Mouse (Mus musculus) stomach, embryonic 15.5 days (tissue): ENCODE measurements around the gene Enpp3. TPM values are rescaled to one million over a fixed set of nuclear protein-coding genes. Genes with fewer than 3 reads are reported as not detected.

Experiments
- ATAC-seq: fragments of 200-750 bp; cut with Nextera tagmentation; 2 replicates; pipeline ENCODE4 v1.8.0; 2017; ENCODE audit warnings: low read depth, moderate number of reproducible peaks, moderate TSS enrichment; ENCODE audit not compliant: insufficient read depth, low FRiP score
- H3K27ac ChIP-seq: fragments of 300-500 bp; sonication (generic); 2 replicates; pipeline ENCODE4 v1.5.1; 2015; ENCODE audit warnings: mild to moderate bottlenecking, inconsistent platforms
- H3K27me3 ChIP-seq: fragments of 300-500 bp; sonication (generic); replicated peaks from 2 replicates; pipeline ENCODE4 v1.6.1; 2015; ENCODE audit warnings: inconsistent platforms
- H3K36me3 ChIP-seq: fragments of 300-500 bp; sonication (generic); 2 replicates; pipeline ENCODE4 v1.6.1; 2015; ENCODE audit warnings: inconsistent platforms
- H3K4me1 ChIP-seq: fragments of 300-500 bp; sonication (generic); 2 replicates; pipeline ENCODE4 v1.6.1; 2015; ENCODE audit warnings: inconsistent platforms
- H3K4me2 ChIP-seq: fragments of 300-500 bp; sonication (generic); 2 replicates; pipeline ENCODE4 v1.6.1; 2015; ENCODE audit warnings: mild to moderate bottlenecking, inconsistent platforms
- H3K4me3 ChIP-seq: fragments of 300-500 bp; sonication (generic); replicated peaks from 2 replicates; pipeline ENCODE4 v1.5.1; 2015; ENCODE audit warnings: inconsistent platforms
- H3K9ac ChIP-seq: fragments of 300-500 bp; sonication (generic); 2 replicates; pipeline ENCODE4 v1.6.1; 2015; ENCODE audit warnings: inconsistent platforms
- H3K9me3 ChIP-seq: fragments of 300-500 bp; sonication (generic); 2 replicates; pipeline ENCODE4 v1.6.1; 2016; ENCODE audit warnings: inconsistent platforms
- WGBS: fragments of 180-500 bp; shearing (Covaris S2); methylation state at CpG from one replicate; pipeline ENCODE4 v1.1.7; 2015; 5-methylcytosine and 5-hydroxymethylcytosine counted together
- polyA plus RNA-seq: library from polyadenylated mRNA; unstranded; fragments of >200 nt; fragmentation: Nextera tagmentation; extraction: Ambion mirVana; gene quantifications from 2 replicates; pipeline ENCODE4 v1.2.1, GENCODE M21; 2015

Enpp3 gene
- polyA plus RNA-seq, 1 experiment from 2014 or later: 6.9 TPM

- no peak overlapping the region for H3K4me3 ChIP-seq
- 72% methylated on average over 9 of the region's 9 CpGs for WGBS
- no peak overlapping the region for H3K27ac ChIP-seq
- no peak for ATAC-seq
- no peak overlapping the region for H3K4me2 ChIP-seq
- no peak overlapping the region for H3K9ac ChIP-seq
- H3K27me3 ChIP-seq: no peaks in the 10 kb centered on the region
- 0 out of 2 replicates have a peak, but pooled peaks cover 3% of the 10 kb centered on the region for H3K4me1 ChIP-seq
- H3K9me3 ChIP-seq: no peaks in the 10 kb centered on the region
- H3K36me3 ChIP-seq: no peaks in the 10 kb centered on the region
These were observed 87.6 kb downstream of the Enpp3 start for GRCm38 (mm10) chr10:24754874-24755540.

- Histone ChIP-seq H3K27me3 (no peaks in the 10 kb centered on the region), H3K4me2 (peak overlapping the region; percentile 43), H3K36me3 (no peaks in the 10 kb centered on the region), H3K4me1 (0 out of 2 replicates have a peak, but pooled peaks cover 3% of the 10 kb centered on the region), H3K9me3 (no peaks in the 10 kb centered on the region), H3K27ac (peak overlapping the region; percentile 72), H3K9ac (no peak overlapping the region), H3K4me3 (peak overlapping the region; percentile 34)
- ATAC-seq: peak; percentile 66
- WGBS: 40% methylated on average over 11 of the region's 11 CpGs
These were observed 88.3 kb downstream of the Enpp3 start for GRCm38 (mm10) chr10:24754251-24754835.

DNA sequence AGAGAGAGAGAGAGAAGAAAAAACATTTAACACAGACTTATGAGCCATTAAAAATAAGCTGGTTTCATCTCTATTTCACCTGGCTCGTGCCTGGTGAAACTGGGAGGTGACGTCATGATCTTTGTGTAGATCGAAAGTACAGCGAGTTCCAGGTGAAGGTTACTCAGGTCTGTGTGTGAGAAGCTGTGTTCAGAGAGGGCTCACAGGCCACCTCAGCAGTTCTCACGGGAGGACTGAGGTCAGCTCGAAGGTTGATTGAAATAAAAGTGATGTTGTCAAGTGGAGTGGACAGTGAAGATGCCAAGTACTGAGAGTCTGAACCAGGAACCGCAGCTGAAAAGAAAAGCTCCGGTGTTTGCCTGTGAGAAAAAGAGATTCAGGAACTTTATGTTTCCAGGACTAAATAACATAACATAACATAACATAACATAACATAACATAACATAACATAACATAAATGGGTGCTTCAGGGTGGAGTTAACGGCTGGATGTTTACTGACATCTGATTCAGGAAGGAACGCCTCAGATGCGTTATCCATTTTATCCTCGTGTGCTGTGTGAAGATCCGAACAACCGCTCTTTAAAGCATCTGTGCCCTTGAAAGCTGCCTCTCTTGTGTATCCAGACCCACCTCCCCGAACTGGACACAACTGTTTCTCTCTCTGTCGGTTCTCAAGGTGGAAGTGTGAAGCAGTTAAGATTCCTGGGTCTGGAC is 88.9 kb downstream of the Enpp3 start:
- 54% methylated on average over 16 of the region's 16 CpGs for WGBS
- Histone ChIP-seq H3K27me3 (no peaks in the 10 kb centered on the region), H3K9ac (no peak overlapping the region), H3K4me2 (peak overlapping the region; percentile 43), H3K4me1 (0 out of 2 replicates have a peak, but pooled peaks cover 3% of the 10 kb centered on the region), H3K36me3 (no peaks in the 10 kb centered on the region), H3K9me3 (no peaks in the 10 kb centered on the region), H3K27ac (peak overlapping the region; percentile 72), H3K4me3 (peak overlapping the region; percentile 34)
- 0 out of 2 replicates have a peak, but pooled peaks have one; percentile 22 for ATAC-seq

- ATAC-seq: no peak
- Histone ChIP-seq H3K9me3 (no peaks in the 10 kb centered on the region), H3K36me3 (no peaks in the 10 kb centered on the region), H3K27ac (no peak overlapping the region), H3K4me3 (no peak overlapping the region), H3K4me1 (no peaks in the 10 kb centered on the region), H3K9ac (no peak overlapping the region), H3K27me3 (no peaks in the 10 kb centered on the region), H3K4me2 (no peak overlapping the region)
- WGBS: 67% methylated on average over 13 of the region's 13 CpGs
These were observed 99.6 kb downstream of the Enpp3 start for GRCm38 (mm10) chr10:24742950-24743487.

DNA sequence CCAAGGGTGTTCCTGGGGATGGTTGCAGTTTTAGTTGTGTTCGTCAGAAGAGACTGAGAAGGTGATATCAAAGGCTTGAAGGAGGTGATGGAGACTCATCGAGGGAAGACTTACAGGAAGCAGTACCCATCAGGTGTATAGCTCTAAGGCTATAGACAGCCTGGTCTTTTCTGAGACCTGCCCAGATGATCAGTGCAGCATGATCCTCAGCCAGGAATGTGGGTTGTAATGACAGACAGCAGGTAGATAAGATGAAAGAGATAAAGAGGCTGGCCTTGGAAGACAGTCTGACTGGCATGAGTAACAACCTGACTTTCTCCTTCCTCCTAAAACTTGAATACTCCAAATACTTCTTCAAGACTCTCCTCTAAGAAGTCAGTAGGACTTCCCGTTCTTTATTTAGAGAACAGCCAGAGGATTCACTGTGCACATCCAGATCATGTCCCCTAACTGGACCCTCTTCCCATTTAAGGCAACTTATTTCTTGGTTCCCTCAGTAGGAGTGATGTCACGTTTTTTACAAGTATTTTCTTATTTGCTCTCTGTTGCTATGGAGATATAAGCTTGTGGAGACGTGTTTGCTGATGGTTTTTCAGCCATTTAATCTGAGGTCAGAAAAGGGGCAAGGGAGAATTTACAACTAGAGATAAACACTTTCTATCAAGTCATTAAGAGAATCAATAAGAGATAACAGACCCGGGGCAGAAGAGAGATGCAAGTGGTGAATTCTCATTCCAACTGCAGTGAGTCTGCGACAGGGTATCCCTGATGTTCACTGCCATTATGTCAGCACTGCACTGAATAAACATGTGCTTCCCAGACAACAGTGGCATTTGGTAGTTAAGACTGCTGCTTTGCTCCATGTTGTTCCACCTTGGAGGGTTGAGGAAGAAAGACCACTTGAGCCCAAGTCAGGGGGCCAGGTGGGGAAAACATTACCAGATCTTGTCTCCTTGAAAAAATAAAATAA is 101.1 kb downstream of the Enpp3 start:
- Histone ChIP-seq H3K36me3 (no peaks in the 10 kb centered on the region), H3K4me3 (no peak overlapping the region), H3K4me1 (no peaks in the 10 kb centered on the region), H3K4me2 (no peak overlapping the region), H3K27me3 (no peaks in the 10 kb centered on the region), H3K27ac (no peak overlapping the region), H3K9me3 (no peaks in the 10 kb centered on the region), H3K9ac (no peak overlapping the region)
- 37% methylated on average over 7 of the region's 7 CpGs for WGBS
- ATAC-seq: no peak

- H3K36me3 ChIP-seq: no peaks in the 10 kb centered on the region
- no peak overlapping the region for H3K4me3 ChIP-seq
- no peak overlapping the region for H3K4me2 ChIP-seq
- H3K4me1 ChIP-seq: no peaks in the 10 kb centered on the region
- no peak overlapping the region for H3K9ac ChIP-seq
- H3K27me3 ChIP-seq: no peaks in the 10 kb centered on the region
- no peak overlapping the region for H3K27ac ChIP-seq
- ATAC-seq: no peak
- H3K9me3 ChIP-seq: no peaks in the 10 kb centered on the region
- 78% methylated on average over 2 of the region's 2 CpGs for WGBS
These were observed 103.5 kb downstream of the Enpp3 start for GRCm38 (mm10) chr10:24739171-24739570.

GRCm38 (mm10) chr10:24738456-24738855 is 104.2 kb downstream of the Enpp3 start:
- no peak overlapping the region for H3K9ac ChIP-seq
- no peaks in the 10 kb centered on the region for H3K36me3 ChIP-seq
- WGBS: 75% methylated on average over 2 of the region's 2 CpGs
- H3K9me3 ChIP-seq: no peaks in the 10 kb centered on the region
- no peaks in the 10 kb centered on the region for H3K27me3 ChIP-seq
- H3K27ac ChIP-seq: no peak overlapping the region
- no peak overlapping the region for H3K4me3 ChIP-seq
- ATAC-seq: no peak
- H3K4me2 ChIP-seq: no peak overlapping the region
- H3K4me1 ChIP-seq: no peaks in the 10 kb centered on the region

- no peak for ATAC-seq
- Histone ChIP-seq H3K4me1 (peaks cover 6% of the 10 kb centered on the region; the same call in 1 of the 2 replicates), H3K4me3 (no peak overlapping the region), H3K27me3 (no peaks in the 10 kb centered on the region), H3K36me3 (no peaks in the 10 kb centered on the region), H3K27ac (no peak overlapping the region), H3K9me3 (no peaks in the 10 kb centered on the region), H3K9ac (no peak overlapping the region), H3K4me2 (no peak overlapping the region)
- 80% methylated on average over 5 of the region's 5 CpGs for WGBS
These were observed 107.4 kb downstream of the Enpp3 start for GRCm38 (mm10) chr10:24735027-24735777.

GRCm38 (mm10) chr10:24727478-24727877 is 115.1 kb downstream of the Enpp3 start:
- ATAC-seq: no peak

GRCm38 (mm10) chr10:24725197-24725596 is 117.4 kb downstream of the Enpp3 start:
- Histone ChIP-seq H3K36me3 (no peaks in the 10 kb centered on the region), H3K27me3 (no peaks in the 10 kb centered on the region), H3K4me2 (no peak overlapping the region), H3K9me3 (no peaks in the 10 kb centered on the region), H3K4me1 (no peaks in the 10 kb centered on the region), H3K4me3 (no peak overlapping the region), H3K27ac (no peak overlapping the region), H3K9ac (no peak overlapping the region)
- WGBS: 90% methylated on average over 2 of the region's 2 CpGs
- ATAC-seq: no peak

More at GRCm38 (mm10) chr10:24727478-24727877, 115.1 kb downstream of the Enpp3 start:
- no peak overlapping the region for H3K4me2 ChIP-seq
- peaks cover 6% of the 10 kb centered on the region; the same call in 1 of the 2 replicates for H3K4me1 ChIP-seq
- no peak overlapping the region for H3K4me3 ChIP-seq
- no peaks in the 10 kb centered on the region for H3K27me3 ChIP-seq
- no peaks in the 10 kb centered on the region for H3K36me3 ChIP-seq
- no peak overlapping the region for H3K9ac ChIP-seq
- WGBS: 88% methylated on average over 4 of the region's 4 CpGs
- no peaks in the 10 kb centered on the region for H3K9me3 ChIP-seq
- H3K27ac ChIP-seq: no peak overlapping the region
